Mouse (Mus musculus) thymus, adult 2 months (tissue): Measurements from ENCODE around the gene Bcl10.

Source experiments
- CTCF ChIP-seq: fragments of 200-500 bp; IDR thresholded peaks from 2 replicates; pipeline ENCODE4 v1.5.1; 2012; ENCODE audit warnings: mild to moderate bottlenecking, control low read depth, low read length, moderate library complexity, borderline replicate concordance; ENCODE audit not compliant: control insufficient read depth, poor library complexity, insufficient read depth; ENCODE audit errors: extremely low read depth
- POLR2A ChIP-seq: fragments of 200-500 bp; IDR thresholded peaks from 2 replicates; pipeline ENCODE4 v1.6.1; 2012; ENCODE audit warnings: mild to moderate bottlenecking, low read length, control low read depth, moderate library complexity; ENCODE audit not compliant: control insufficient read depth, poor library complexity, insufficient read depth; ENCODE audit errors: extremely low read depth

DNA sequence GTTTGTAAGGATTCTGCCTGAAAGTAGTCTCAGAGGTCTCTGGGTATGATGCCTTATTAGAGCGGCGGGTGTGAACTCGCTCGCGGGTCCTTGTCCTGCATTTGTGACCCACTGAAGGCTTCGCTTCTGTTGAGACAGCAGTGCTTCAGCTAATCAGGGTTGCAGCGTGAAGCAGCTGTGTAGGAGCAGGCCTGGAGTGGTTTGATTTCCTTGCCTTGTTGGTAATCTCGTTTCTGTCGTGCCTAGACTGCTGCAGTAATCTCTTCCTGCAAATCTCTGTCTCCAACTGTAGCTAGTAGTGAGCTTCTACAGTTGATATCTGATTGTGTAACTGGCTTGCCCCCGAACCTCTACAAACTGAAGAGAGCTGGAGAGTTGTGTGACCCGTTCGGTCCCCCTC lies 16.8 kb downstream of the Bcl10 start:
- TF ChIP-seq CTCF: peak; percentile 14; the same call in 1 of the 2 replicates
- no peak for TF ChIP-seq POLR2A
